Mouse (Mus musculus) liver, embryonic 14.5 days (tissue): ENCODE data around the gene Ninl. TPM values are rescaled to one million over a fixed set of nuclear protein-coding genes. Genes with fewer than 3 reads are reported as not detected.

Experiments used
- ATAC-seq: fragments of 200-750 bp; cut with Nextera tagmentation; 2 replicates; pipeline ENCODE4 v1.8.0; 2017; ENCODE audit warnings: moderate number of reproducible peaks, mild to moderate bottlenecking, moderate library complexity; ENCODE audit not compliant: insufficient read depth
- DNase-seq, 3 experiments: peaks; one replicate each; pipeline ENCODE4 v3.0.0-alpha.2; 2012 to 2013; ENCODE audit warnings: low read depth in 3 of 3, low spot score in 3 of 3
- H3K27ac ChIP-seq: fragments of 300-500 bp; sonication (generic); 2 replicates; pipeline ENCODE4 v1.5.1; 2014; ENCODE audit warnings: moderate library complexity, mild to moderate bottlenecking, control low read depth, inconsistent platforms
- H3K27me3 ChIP-seq: fragments of 300-500 bp; sonication (generic); 2 replicates; pipeline ENCODE4 v1.6.1; 2014; ENCODE audit warnings: mild to moderate bottlenecking, low read length, moderate library complexity; ENCODE audit not compliant: control insufficient read depth, insufficient read depth
- H3K36me3 ChIP-seq: fragments of 300-500 bp; sonication (generic); replicated peaks from 2 replicates; pipeline ENCODE4 v1.6.1; 2014; ENCODE audit warnings: low read depth; ENCODE audit not compliant: control insufficient read depth, insufficient read depth
- H3K4me1 ChIP-seq, 2 experiments: fragments of 200-500 bp in 1 of 2; fragments of 300-500 bp in 1 of 2; sonication (generic) in 1 of 2; replicated peaks; 2 replicates each; pipeline ENCODE4 v1.6.1; 2012 to 2014; ENCODE audit warnings: antibody characterized with exemption in 1 of 2, inconsistent platforms in 1 of 2, low read length in 1 of 2; ENCODE audit not compliant: control insufficient read depth in 2 of 2, insufficient read depth in 2 of 2
- H3K4me2 ChIP-seq: fragments of 300-500 bp; sonication (generic); 2 replicates; pipeline ENCODE4 v1.6.1; 2014; ENCODE audit warnings: low read depth, mild to moderate bottlenecking, control low read depth, moderate library complexity
- H3K4me3 ChIP-seq, 2 experiments: fragments of 200-500 bp in 1 of 2; fragments of 300-500 bp in 1 of 2; sonication (generic) in 1 of 2; 2 replicates each; pipeline ENCODE4 v1.5.1; 2012 to 2014; ENCODE audit warnings: low read depth in 2 of 2, low read length in 2 of 2, mild to moderate bottlenecking in 2 of 2, control low read depth in 1 of 2, inconsistent platforms in 1 of 2, moderate library complexity in 1 of 2; ENCODE audit not compliant: insufficient read depth in 1 of 2
- H3K9ac ChIP-seq: fragments of 300-500 bp; sonication (generic); replicated peaks from 2 replicates; pipeline ENCODE4 v1.6.1; 2014; ENCODE audit warnings: mild to moderate bottlenecking, control low read depth, moderate library complexity
- H3K9me3 ChIP-seq: fragments of 300-500 bp; sonication (generic); 2 replicates; pipeline ENCODE4 v1.6.1; 2016; ENCODE audit warnings: low read length, mixed read lengths; ENCODE audit not compliant: control insufficient read depth
- CTCF ChIP-seq: IDR thresholded peaks from 2 replicates; pipeline ENCODE4 v1.5.1; 2016; ENCODE audit warnings: antibody characterized with exemption, low read depth, control low read depth
- EP300 ChIP-seq: IDR thresholded peaks from 2 replicates; pipeline ENCODE4 v1.6.1; 2016; ENCODE audit warnings: antibody characterized with exemption, low read depth
- WGBS: fragments of 180-500 bp; shearing (Covaris S2); extraction: QIAGEN DNeasy Blood & Tissue Kit; methylation state at CpG from one replicate; pipeline ENCODE4 v1.1.7; 2014; ENCODE audit not compliant: insufficient replicate concordance; 5-methylcytosine and 5-hydroxymethylcytosine counted together
- polyA plus RNA-seq, 2 experiments: library from polyadenylated mRNA; depleted of rRNA in 1 of 2; stranded (reverse) in 1 of 2; unstranded in 1 of 2; fragments of >200 nt; fragmentation: Nextera tagmentation in 1 of 2; extraction: Ambion mirVana in 1 of 2; gene quantifications; 2 replicates each; pipeline versions ENCODE4 v1.2.1 to v1.2.3; 2012 to 2014

Gene Ninl
- polyA plus RNA-seq, 2 experiments = 7.0 to 17.3 TPM

DNA sequence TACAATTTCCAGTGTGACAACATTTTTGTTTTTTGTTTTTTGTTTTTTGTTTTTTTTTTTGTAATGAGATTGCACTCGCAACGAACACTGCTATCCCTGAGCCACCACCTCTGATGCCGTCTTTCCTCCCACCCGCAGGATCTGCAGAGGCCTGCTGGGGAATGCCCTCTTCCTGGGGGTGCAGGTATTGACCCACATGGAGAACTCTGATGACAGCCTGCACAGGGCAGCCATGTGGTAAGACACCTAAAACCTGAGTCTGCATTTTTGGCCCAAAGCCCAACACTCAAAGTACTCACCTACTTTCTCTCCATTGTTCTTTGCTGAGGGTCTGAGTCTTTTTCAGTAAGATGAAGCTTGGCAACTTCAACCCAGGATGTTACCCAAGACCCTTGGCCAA lies 104.5 kb downstream of the Ninl start:
- no peak overlapping the region for H3K9ac ChIP-seq
- H3K9me3 ChIP-seq = no peaks in the 10 kb centered on the region
- DNase-seq (no peak), ATAC-seq (no peak)
- H3K36me3 ChIP-seq = peaks cover 30% of the 10 kb centered on the region
- 95% methylated on average over 4 of the region's 4 CpGs for WGBS
- no peaks in the 10 kb centered on the region for H3K27me3 ChIP-seq
- H3K4me3 ChIP-seq = no peak overlapping the region
- no peak overlapping the region for H3K27ac ChIP-seq
- TF ChIP-seq CTCF (no peak), EP300 (no peak)
- no peak overlapping the region for H3K4me2 ChIP-seq
- no peaks in the 10 kb centered on the region for H3K4me1 ChIP-seq

DNA sequence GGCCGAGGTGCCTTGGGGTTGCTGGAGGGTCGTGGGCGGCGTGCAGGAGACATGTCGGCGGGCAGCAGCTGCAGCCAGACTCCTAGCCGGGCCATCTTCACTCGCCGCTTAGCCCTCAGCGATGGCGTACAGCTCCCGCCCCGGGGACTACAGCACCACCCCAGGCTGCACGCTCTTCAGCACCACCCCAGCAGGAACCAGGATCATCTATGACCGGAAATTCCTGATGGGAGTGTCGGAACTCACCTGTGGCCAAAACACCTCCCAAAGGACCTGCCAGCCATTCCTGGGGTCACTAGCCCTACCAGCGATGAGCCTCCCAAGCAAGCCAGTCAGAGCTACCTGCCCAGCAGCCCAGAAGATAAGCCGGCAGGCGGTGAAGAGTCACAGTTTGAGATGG lies 105.7 kb downstream of the Ninl start:
- H3K36me3 ChIP-seq = peaks cover 30% of the 10 kb centered on the region

GRCm38 (mm10) chr2:150930806-150931205 lies 108.4 kb downstream of the Ninl start:
- Histone ChIP-seq H3K4me1 (no peaks in the 10 kb centered on the region), H3K27ac (no peak overlapping the region), H3K4me3 (no peak overlapping the region), H3K36me3 (peaks cover 27% of the 10 kb centered on the region), H3K9me3 (no peaks in the 10 kb centered on the region), H3K27me3 (no peaks in the 10 kb centered on the region), H3K4me2 (no peak overlapping the region), H3K9ac (no peak overlapping the region)
- TF ChIP-seq CTCF (no peak), EP300 (no peak)
- ATAC-seq (no peak), DNase-seq (no peak)
- WGBS = 60% methylated on average over 3 of the region's 3 CpGs

More for the DNA sequence above, 105.7 kb downstream of the Ninl start:
- WGBS = 83% methylated on average over 19 of the region's 19 CpGs
- Histone ChIP-seq H3K27ac (no peak overlapping the region), H3K9me3 (no peaks in the 10 kb centered on the region), H3K27me3 (no peaks in the 10 kb centered on the region), H3K4me2 (no peak overlapping the region), H3K4me1 (no peaks in the 10 kb centered on the region), H3K4me3 (no peak overlapping the region), H3K9ac (no peak overlapping the region)
- DNase-seq (no peak), ATAC-seq (no peak)
- TF ChIP-seq CTCF (no peak), EP300 (no peak)

GRCm38 (mm10) chr2:150929156-150929555 lies 110.0 kb downstream of the Ninl start:
- WGBS = 72% methylated on average over 6 of the region's 6 CpGs
- H3K27me3 ChIP-seq = no peaks in the 10 kb centered on the region
- no peak for ATAC-seq
- H3K9me3 ChIP-seq = no peaks in the 10 kb centered on the region
- no peak overlapping the region for H3K27ac ChIP-seq
- no peak overlapping the region for H3K4me3 ChIP-seq
- no peak overlapping the region for H3K9ac ChIP-seq
- DNase-seq = no peak
- TF ChIP-seq CTCF (no peak), EP300 (no peak)
- no peaks in the 10 kb centered on the region for H3K4me1 ChIP-seq
- H3K36me3 ChIP-seq = peaks cover 15% of the 10 kb centered on the region
- no peak overlapping the region for H3K4me2 ChIP-seq

GRCm38 (mm10) chr2:150927038-150927720 lies 112.0 kb downstream of the Ninl start:
- Histone ChIP-seq H3K4me2 (no peak overlapping the region), H3K9me3 (no peaks in the 10 kb centered on the region), H3K36me3 (peaks cover 20% of the 10 kb centered on the region), H3K4me1 (no peaks in the 10 kb centered on the region), H3K27ac (no peak overlapping the region), H3K9ac (no peak overlapping the region), H3K27me3 (no peaks in the 10 kb centered on the region), H3K4me3 (no peak overlapping the region)
- no peak for DNase-seq
- TF ChIP-seq CTCF (no peak), EP300 (no peak)
- 80% methylated on average over 11 of the region's 11 CpGs for WGBS
- ATAC-seq = no peak
